Mouse (Mus musculus): ENCODE measurements at regions not wholly inside any gene's neighbourhood (a gene's known extent, or its start where the extent isn't known, plus 50 kb on each side); places are given as distances from the start of the nearest gene placed in this dataset.

GRCm38 (mm10) chr13:35404428-35404827 is 255.2 kb upstream of the Cdyl start:
- Histone ChIP-seq H3K36me3 (ENCODE audit: control insufficient read depth, insufficient read depth, low read length) (no peaks in the 10 kb centered on the region), H3K4me2 (ENCODE audit: low read depth, low read length) (no peak overlapping the region), H3K4me1 (replicated peaks; ENCODE audit: control insufficient read depth, insufficient read depth, low read length) (no peaks in the 10 kb centered on the region), H3K27me3 (ENCODE audit: control insufficient read depth, insufficient read depth, low read depth, low read length) (no peaks in the 10 kb centered on the region), H3K4me3 (ENCODE audit: low read length) (no peak overlapping the region), H3K9me3 (ENCODE audit: control insufficient read depth, low read length) (no peaks in the 10 kb centered on the region), H3K27ac (ENCODE audit: low read length) (no peak overlapping the region), H3K9ac (ENCODE audit: low read length) (no peak overlapping the region)
- 81% methylated on average over 5 of the region's 5 CpGs for WGBS
- ATAC-seq (ENCODE audit: low read depth): no peak

- no peak for ATAC-seq (ENCODE audit: low read depth)
- Histone ChIP-seq H3K9me3 (ENCODE audit: control insufficient read depth, low read length) (no peaks in the 10 kb centered on the region), H3K27ac (ENCODE audit: low read length) (no peak overlapping the region), H3K9ac (ENCODE audit: low read length) (no peak overlapping the region), H3K4me1 (replicated peaks; ENCODE audit: control insufficient read depth, insufficient read depth, low read length) (no peaks in the 10 kb centered on the region), H3K36me3 (ENCODE audit: control insufficient read depth, insufficient read depth, low read length) (no peaks in the 10 kb centered on the region), H3K4me3 (ENCODE audit: low read length) (no peak overlapping the region), H3K4me2 (ENCODE audit: low read depth, low read length) (no peak overlapping the region), H3K27me3 (ENCODE audit: control insufficient read depth, insufficient read depth, low read depth, low read length) (no peaks in the 10 kb centered on the region)
- 37% methylated on average over 1 of the region's 1 CpGs for WGBS
Observed at GRCm38 (mm10) chr13:35405384-35405783, 254.2 kb upstream of the Cdyl start.

- WGBS: 87% methylated on average over 4 of the region's 4 CpGs
- no peaks in the 10 kb centered on the region for H3K27me3 ChIP-seq (ENCODE audit: control insufficient read depth, insufficient read depth, low read depth, low read length)
- no peak overlapping the region for H3K4me3 ChIP-seq (ENCODE audit: low read length)
- no peak overlapping the region for H3K4me2 ChIP-seq (ENCODE audit: low read depth, low read length)
- no peak overlapping the region for H3K9ac ChIP-seq (ENCODE audit: low read length)
- no peak for ATAC-seq (ENCODE audit: low read depth)
- H3K4me1 ChIP-seq (replicated peaks; ENCODE audit: control insufficient read depth, insufficient read depth, low read length): no peaks in the 10 kb centered on the region
- no peak overlapping the region for H3K27ac ChIP-seq (ENCODE audit: low read length)
- H3K36me3 ChIP-seq (ENCODE audit: control insufficient read depth, insufficient read depth, low read length): no peaks in the 10 kb centered on the region
- no peaks in the 10 kb centered on the region for H3K9me3 ChIP-seq (ENCODE audit: control insufficient read depth, low read length)
Observed at GRCm38 (mm10) chr13:35417500-35417899, 242.1 kb upstream of the Cdyl start.

- Histone ChIP-seq H3K27me3 (ENCODE audit: control insufficient read depth, insufficient read depth, low read depth, low read length) (no peaks in the 10 kb centered on the region), H3K36me3 (ENCODE audit: control insufficient read depth, insufficient read depth, low read length) (no peaks in the 10 kb centered on the region), H3K4me1 (replicated peaks; ENCODE audit: control insufficient read depth, insufficient read depth, low read length) (no peaks in the 10 kb centered on the region), H3K9me3 (ENCODE audit: control insufficient read depth, low read length) (no peaks in the 10 kb centered on the region), H3K4me3 (ENCODE audit: low read length) (no peak overlapping the region), H3K27ac (ENCODE audit: low read length) (no peak overlapping the region), H3K9ac (ENCODE audit: low read length) (no peak overlapping the region), H3K4me2 (ENCODE audit: low read depth, low read length) (no peak overlapping the region)
- no peak for ATAC-seq (ENCODE audit: low read depth)
- 85% methylated on average over 3 of the region's 3 CpGs for WGBS
Observed at GRCm38 (mm10) chr13:35420076-35420475, 239.6 kb upstream of the Cdyl start.

GRCm38 (mm10) chr13:35426061-35426460 is 233.6 kb upstream of the Cdyl start:
- Histone ChIP-seq H3K27ac (ENCODE audit: low read length) (no peak overlapping the region), H3K4me1 (replicated peaks; ENCODE audit: control insufficient read depth, insufficient read depth, low read length) (no peaks in the 10 kb centered on the region), H3K9ac (ENCODE audit: low read length) (no peak overlapping the region), H3K36me3 (ENCODE audit: control insufficient read depth, insufficient read depth, low read length) (no peaks in the 10 kb centered on the region), H3K4me3 (ENCODE audit: low read length) (no peak overlapping the region), H3K4me2 (ENCODE audit: low read depth, low read length) (no peak overlapping the region), H3K9me3 (ENCODE audit: control insufficient read depth, low read length) (no peaks in the 10 kb centered on the region), H3K27me3 (ENCODE audit: control insufficient read depth, insufficient read depth, low read depth, low read length) (no peaks in the 10 kb centered on the region)
- 82% methylated on average over 4 of the region's 4 CpGs for WGBS
- no peak for ATAC-seq (ENCODE audit: low read depth)

- peak; percentile 89 for ATAC-seq (ENCODE audit: low read depth)
- no peaks in the 10 kb centered on the region for H3K36me3 ChIP-seq (ENCODE audit: control insufficient read depth, insufficient read depth, low read length)
- WGBS: 21% methylated on average over 7 of the region's 7 CpGs
Observed at GRCm38 (mm10) chr13:35435173-35435572, 224.5 kb upstream of the Cdyl start.

GRCm38 (mm10) chr13:35447661-35448060 is 212.0 kb upstream of the Cdyl start:
- Histone ChIP-seq H3K9ac (ENCODE audit: low read length) (no peak overlapping the region), H3K4me2 (ENCODE audit: low read depth, low read length) (no peak overlapping the region), H3K4me3 (ENCODE audit: low read length) (no peak overlapping the region), H3K36me3 (ENCODE audit: control insufficient read depth, insufficient read depth, low read length) (no peaks in the 10 kb centered on the region), H3K4me1 (replicated peaks; ENCODE audit: control insufficient read depth, insufficient read depth, low read length) (no peaks in the 10 kb centered on the region), H3K27ac (ENCODE audit: low read length) (no peak overlapping the region), H3K27me3 (ENCODE audit: control insufficient read depth, insufficient read depth, low read depth, low read length) (no peaks in the 10 kb centered on the region), H3K9me3 (ENCODE audit: control insufficient read depth, low read length) (no peaks in the 10 kb centered on the region)
- WGBS: 80% methylated on average over 3 of the region's 3 CpGs
- ATAC-seq (ENCODE audit: low read depth): no peak

More at GRCm38 (mm10) chr13:35435173-35435572, 224.5 kb upstream of the Cdyl start:
- Histone ChIP-seq H3K4me1 (replicated peaks; ENCODE audit: control insufficient read depth, insufficient read depth, low read length) (no peaks in the 10 kb centered on the region), H3K9me3 (ENCODE audit: control insufficient read depth, low read length) (no peaks in the 10 kb centered on the region), H3K4me2 (ENCODE audit: low read depth, low read length) (no peak overlapping the region), H3K27ac (ENCODE audit: low read length) (no peak overlapping the region), H3K4me3 (ENCODE audit: low read length) (no peak overlapping the region), H3K9ac (ENCODE audit: low read length) (no peak overlapping the region), H3K27me3 (ENCODE audit: control insufficient read depth, insufficient read depth, low read depth, low read length) (no peaks in the 10 kb centered on the region)

- Histone ChIP-seq H3K36me3 (ENCODE audit: control insufficient read depth, insufficient read depth, low read length) (no peaks in the 10 kb centered on the region), H3K27me3 (ENCODE audit: control insufficient read depth, insufficient read depth, low read depth, low read length) (no peaks in the 10 kb centered on the region), H3K9me3 (ENCODE audit: control insufficient read depth, low read length) (no peaks in the 10 kb centered on the region), H3K9ac (ENCODE audit: low read length) (no peak overlapping the region), H3K4me3 (ENCODE audit: low read length) (no peak overlapping the region), H3K4me1 (replicated peaks; ENCODE audit: control insufficient read depth, insufficient read depth, low read length) (no peaks in the 10 kb centered on the region), H3K27ac (ENCODE audit: low read length) (no peak overlapping the region), H3K4me2 (ENCODE audit: low read depth, low read length) (no peak overlapping the region)
- no peak for ATAC-seq (ENCODE audit: low read depth)
- 93% methylated on average over 1 of the region's 1 CpGs for WGBS
Observed at GRCm38 (mm10) chr13:35452420-35452819, 207.2 kb upstream of the Cdyl start.

- Histone ChIP-seq H3K4me3 (ENCODE audit: low read length) (no peak overlapping the region), H3K27ac (ENCODE audit: low read length) (no peak overlapping the region), H3K36me3 (ENCODE audit: control insufficient read depth, insufficient read depth, low read length) (no peaks in the 10 kb centered on the region), H3K9me3 (ENCODE audit: control insufficient read depth, low read length) (no peaks in the 10 kb centered on the region), H3K4me2 (ENCODE audit: low read depth, low read length) (no peak overlapping the region), H3K27me3 (ENCODE audit: control insufficient read depth, insufficient read depth, low read depth, low read length) (no peaks in the 10 kb centered on the region), H3K9ac (ENCODE audit: low read length) (no peak overlapping the region), H3K4me1 (replicated peaks; ENCODE audit: control insufficient read depth, insufficient read depth, low read length) (no peaks in the 10 kb centered on the region)
- 88% methylated on average over 2 of the region's 2 CpGs for WGBS
- no peak for ATAC-seq (ENCODE audit: low read depth)
Observed at GRCm38 (mm10) chr13:35453222-35453914, 206.3 kb upstream of the Cdyl start.

- Histone ChIP-seq H3K27ac (ENCODE audit: low read length) (no peak overlapping the region), H3K9ac (ENCODE audit: low read length) (no peak overlapping the region), H3K9me3 (ENCODE audit: control insufficient read depth, low read length) (no peaks in the 10 kb centered on the region), H3K4me2 (ENCODE audit: low read depth, low read length) (no peak overlapping the region), H3K36me3 (ENCODE audit: control insufficient read depth, insufficient read depth, low read length) (no peaks in the 10 kb centered on the region), H3K4me3 (ENCODE audit: low read length) (no peak overlapping the region), H3K27me3 (ENCODE audit: control insufficient read depth, insufficient read depth, low read depth, low read length) (no peaks in the 10 kb centered on the region), H3K4me1 (replicated peaks; ENCODE audit: control insufficient read depth, insufficient read depth, low read length) (0 out of 2 replicates have a peak, but pooled peaks cover 4% of the 10 kb centered on the region)
- ATAC-seq (ENCODE audit: low read depth): no peak
- WGBS: 77% methylated on average over 1 of the region's 1 CpGs
Observed at GRCm38 (mm10) chr13:35460051-35460450, 199.6 kb upstream of the Cdyl start.
